Mouse (Mus musculus) retina, postnatal 7 days (tissue): ENCODE results near the gene Ranbp3l.
"Not testable (repeated sequence)": the region's sequence is repeated elsewhere in the genome, so short reads cannot be mapped to it uniquely, and the experiment has no call there.

ENCODE experiments used
- DNase-seq: peaks from one replicate; pipeline ENCODE4 v3.0.0-alpha.2; 2012; ENCODE audit warnings: low read depth, low spot score

The Ranbp3l gene

DNA sequence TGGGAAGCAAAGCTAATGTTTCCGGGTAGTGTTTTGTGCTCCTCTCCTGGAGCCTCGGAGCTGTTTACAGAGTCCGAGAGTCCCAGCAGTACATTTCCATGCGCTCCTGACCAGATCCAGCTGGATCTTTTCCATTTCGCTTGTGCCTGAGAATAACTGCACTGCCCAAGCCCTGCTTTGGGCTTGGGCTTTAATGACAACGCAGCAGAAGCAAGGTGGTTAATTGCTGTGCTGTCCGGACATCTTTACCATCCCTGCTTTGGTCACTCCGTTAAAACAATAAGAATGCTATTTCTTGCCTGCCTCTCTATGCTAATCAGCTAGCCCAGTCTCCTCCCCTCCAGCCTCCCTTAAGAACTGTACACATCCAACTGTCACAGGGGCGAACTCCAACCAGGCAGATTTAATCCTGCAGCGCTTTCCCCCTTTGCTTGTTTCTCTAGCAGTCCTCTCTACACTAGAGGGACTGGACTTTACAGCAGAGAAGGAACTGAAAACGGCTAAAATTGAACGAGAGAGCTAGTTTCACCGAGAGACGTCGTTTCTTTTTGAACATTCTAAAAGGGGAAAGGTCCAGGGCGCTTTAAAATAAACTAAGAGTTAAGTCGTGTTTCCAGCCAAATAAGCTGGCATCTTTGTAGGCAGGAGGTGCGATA lies at the start of gene Ranbp3l:
Gene Ranbp3l, plus strand, starts transcription at position 377 of the 656 bp plus-strand sequence.
- peak; percentile 5 for DNase-seq

DNA sequence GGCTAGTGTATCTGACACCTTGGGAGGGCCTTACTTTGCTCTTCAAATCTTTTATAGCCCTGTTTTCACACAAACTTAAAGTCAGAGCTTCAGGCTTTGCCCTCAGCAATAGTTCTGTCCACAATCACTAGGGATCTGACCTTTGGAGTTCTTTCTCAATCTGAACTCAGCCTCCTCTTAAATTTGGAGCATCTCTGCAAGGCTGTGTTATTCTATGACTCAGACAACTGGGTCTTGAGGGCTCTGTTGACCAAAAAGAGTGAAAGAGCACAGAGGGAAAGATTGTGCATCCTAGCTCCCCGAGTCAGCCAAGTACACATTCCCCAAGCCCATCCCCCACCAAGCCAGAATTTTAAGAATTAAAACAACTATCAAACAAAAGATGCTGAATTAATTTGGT lies 37.7 kb upstream of the Ranbp3l start:
- DNase-seq: no peak

DNA sequence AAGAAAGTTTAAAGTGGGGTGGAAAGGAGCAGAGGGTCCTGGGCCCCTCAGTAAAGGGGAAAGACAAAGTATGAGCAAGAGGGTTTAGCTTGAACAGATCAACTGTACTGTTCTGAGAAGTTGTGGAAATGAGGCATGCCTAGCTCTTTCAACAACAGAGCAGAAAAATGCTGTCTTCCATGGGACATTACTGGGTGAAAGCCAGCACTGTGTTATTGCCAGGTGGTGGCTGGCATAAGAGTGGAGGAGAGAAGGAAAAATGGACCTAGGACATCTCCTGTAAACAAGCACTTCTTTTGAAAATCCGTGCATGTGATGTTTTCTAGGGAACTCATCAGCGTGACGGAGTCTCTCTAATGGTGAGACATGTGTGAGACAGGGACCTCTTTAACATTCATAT lies 30.8 kb upstream of the Ranbp3l start:
- no peak for DNase-seq

DNA sequence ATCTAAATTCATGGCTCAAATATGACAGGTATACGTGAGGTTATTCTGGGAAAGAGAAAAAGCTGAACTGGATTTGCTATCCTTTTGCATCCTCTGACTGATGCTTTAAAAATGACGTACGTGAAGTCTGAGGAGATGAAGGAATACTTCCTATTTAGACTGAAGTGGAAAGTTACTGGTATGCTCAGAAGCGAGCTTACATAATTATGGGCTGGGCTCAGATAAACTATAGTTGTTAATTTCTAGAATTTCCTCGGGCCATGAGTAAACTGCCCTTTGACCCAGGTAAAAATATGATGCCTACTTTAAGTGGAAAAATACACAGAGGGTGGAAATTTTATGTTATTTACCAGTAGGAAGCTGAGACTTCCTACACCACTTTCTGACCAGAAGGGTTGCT lies 26.9 kb upstream of the Ranbp3l start:
- no peak for DNase-seq

- DNase-seq: no peak
Observed at GRCm38 (mm10) chr15:8950856-8951255, 16.9 kb upstream of the Ranbp3l start.

DNA sequence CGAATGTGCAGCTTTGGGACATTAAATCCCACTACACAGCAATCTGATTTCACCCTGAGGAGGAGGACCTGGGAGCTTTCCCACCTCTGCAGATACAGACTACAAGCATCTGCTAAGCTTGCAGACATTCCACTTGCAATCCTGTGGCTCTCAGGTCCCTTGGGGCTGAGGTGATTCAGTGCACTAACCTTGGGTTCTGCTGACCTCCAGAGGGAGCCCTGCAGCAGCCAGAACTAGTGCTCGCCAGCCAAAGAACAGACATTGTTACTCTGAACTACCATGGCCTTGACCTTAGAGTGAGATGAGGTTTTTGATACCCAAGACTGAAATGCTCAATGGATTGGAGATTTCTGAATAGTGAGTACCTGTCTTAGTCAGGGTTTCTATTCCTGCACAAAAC lies 4.4 kb upstream of the Ranbp3l start:
- DNase-seq: no peak

DNA sequence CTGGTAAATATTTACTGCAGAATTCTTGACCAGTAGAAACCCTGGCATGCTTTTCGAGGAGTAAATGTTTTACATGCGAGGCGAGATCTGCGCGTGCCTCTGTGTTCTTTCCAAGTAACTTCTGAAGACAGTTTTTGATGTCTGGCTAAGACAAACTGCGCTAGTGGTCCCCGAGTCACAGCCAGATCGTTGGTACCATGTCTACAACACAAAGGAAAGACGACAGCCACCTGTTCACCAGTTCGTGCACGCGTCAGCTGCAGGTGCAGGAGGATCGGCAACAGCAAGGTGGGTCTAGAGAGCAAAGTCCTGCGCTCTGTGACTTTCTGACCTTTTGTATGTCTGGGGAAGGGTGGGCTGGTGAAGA lies 463 bp downstream of the Ranbp3l start:
- no peak for DNase-seq

DNA sequence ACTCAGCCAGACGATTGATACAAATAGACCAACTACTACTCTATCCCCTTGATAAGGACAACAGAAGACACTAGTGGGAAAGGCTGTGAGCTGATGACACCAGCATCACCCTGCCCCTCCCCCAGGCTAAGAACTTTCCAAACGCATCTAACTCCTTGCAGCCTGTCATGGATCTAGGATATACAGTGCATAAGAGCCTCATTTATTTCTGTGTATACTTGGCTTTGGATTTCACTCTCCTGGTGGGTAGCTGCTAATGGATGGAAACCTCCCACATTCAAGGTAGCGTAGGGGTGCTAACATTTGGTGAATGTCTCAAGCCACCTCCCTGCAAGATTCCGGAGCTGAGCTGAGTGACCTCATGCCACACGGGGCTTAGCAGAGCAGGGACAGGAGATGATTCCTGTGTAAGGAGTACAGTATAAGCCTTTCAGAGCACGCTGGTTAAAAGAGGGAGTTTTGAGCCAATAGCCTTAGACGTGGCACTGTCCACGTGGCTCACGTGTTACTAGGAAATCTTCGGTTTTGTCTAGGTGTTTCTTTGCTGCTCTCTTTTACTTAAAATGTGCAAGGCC lies 1.4 kb downstream of the Ranbp3l start:
- no peak for DNase-seq

- DNase-seq: no peak
Observed at GRCm38 (mm10) chr15:8991211-8991610, 23.5 kb downstream of the Ranbp3l start.

- DNase-seq: no peak
Observed at GRCm38 (mm10) chr15:8991859-8992838, 24.4 kb downstream of the Ranbp3l start.

GRCm38 (mm10) chr15:8994608-8995277 lies 27.0 kb downstream of the Ranbp3l start:
- no peak for DNase-seq

DNA sequence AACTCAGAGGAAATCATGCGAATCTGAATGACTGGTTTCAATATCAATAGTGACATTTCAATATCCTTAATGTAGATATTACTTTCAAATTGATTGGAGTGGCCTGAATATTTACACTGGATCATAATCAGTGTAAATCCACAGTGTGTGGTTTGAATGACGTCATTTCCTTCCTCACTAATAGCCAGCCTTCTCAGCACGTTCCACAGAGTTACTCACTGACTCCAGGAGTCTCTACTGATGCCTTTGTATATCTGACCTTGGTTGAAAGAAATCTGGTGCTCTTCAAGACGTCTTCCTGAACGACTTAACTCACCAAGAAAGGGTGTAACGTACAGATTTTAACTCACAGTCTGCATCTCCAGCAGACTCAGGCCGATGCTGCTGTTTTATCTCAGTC lies 27.7 kb downstream of the Ranbp3l start:
- DNase-seq: no peak

DNA sequence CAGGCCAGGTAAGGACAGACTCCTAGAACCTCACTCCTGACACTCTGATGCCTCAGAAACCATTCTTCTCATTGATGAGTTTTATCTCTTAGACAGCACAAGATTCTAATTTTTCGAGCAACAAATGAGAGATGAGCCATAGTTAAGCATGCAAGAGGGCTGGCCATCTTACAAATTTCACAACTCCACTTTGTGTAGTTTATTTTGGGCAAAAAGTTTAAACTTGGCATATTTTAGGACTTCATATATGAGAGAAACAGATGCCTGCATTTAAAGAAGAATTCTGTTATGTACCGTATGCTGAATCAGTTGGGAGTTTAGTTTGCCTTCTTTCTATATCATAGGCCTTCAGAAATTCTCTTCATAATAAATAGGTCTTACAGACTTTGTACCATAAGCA lies 35.0 kb downstream of the Ranbp3l start:
- no peak for DNase-seq

- DNase-seq: no peak
Observed at GRCm38 (mm10) chr15:9009196-9009595, 41.4 kb downstream of the Ranbp3l start.

GRCm38 (mm10) chr15:9014541-9014940 lies 46.8 kb downstream of the Ranbp3l start:
- no peak for DNase-seq

GRCm38 (mm10) chr15:9015496-9015895 lies 47.7 kb downstream of the Ranbp3l start:
- not testable (repeated sequence) for DNase-seq

DNA sequence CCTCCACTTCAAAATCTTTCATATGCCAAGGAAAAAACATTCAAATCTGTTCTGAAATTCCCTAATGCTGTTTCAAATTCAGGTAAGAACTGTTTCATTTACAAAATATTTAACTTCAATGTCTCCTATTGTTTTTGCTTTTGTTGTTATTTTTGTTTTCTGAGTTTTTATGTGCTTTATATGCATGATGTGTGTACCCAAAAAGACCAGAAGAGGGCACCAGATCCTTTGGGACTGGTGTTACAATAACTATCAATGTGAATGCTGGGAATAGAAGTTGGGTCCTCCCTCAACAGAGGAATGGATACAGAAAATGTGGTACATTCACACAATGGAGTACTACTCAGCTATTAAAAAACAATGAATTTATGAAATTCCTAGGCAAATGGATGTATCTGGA lies 88.0 kb downstream of the Ranbp3l start:
- no peak for DNase-seq

DNA sequence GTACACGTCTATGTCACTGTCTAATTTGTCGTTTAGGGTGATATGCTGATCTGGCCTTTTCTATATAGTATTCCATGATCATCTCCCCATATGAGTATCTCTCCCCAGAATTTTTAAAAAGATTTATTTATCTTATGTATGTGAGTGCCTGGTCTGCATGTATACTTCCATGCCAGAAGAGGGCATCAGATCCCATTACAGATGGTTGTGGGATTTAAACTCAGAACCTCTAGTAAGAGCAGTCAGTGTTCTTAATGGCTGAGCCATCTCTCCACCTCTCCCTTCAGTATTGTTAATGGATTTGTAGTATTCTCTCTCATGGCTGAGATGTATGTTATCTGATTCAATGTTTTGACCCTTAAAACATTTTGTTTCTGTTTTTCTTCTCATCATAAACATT lies 92.1 kb downstream of the Ranbp3l start:
- DNase-seq: no peak

- DNase-seq: no peak
Observed at GRCm38 (mm10) chr15:9061150-9061882, 93.6 kb downstream of the Ranbp3l start.

DNA sequence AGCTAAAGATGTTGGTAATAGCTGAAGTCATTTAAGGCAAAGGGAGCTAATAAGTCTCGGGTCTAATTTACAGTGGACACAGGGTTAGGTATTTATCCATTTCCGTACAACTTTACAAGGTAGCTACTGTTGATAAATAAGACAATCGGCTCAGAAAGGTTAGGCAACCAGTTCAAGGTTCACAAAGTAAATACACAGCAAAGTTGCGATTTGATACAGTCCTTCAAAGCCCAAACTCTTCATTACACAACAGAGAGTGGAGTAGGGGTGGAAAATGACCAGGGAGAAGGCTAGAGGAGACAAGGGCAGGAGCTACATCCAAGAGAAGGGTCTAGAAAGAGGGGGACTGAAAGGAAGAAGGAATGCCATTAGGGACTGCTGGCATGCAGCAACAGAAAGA lies 101.1 kb downstream of the Ranbp3l start:
- no peak for DNase-seq

GRCm38 (mm10) chr15:9070353-9070752 lies 102.6 kb downstream of the Ranbp3l start:
- no peak for DNase-seq
